Mouse (Mus musculus) ES-Bruce4 (cell line): ENCODE measurements around the gene Sema5a.

Source experiments
- CTCF ChIP-seq: IDR thresholded peaks from one replicate; pipeline ENCODE4 v1.8.1; 2011; ENCODE audit warnings: low read depth, low read length
- EP300 ChIP-seq: IDR thresholded peaks from 2 replicates; pipeline ENCODE4 v1.6.1; 2011; ENCODE audit warnings: low read depth, low read length; ENCODE audit not compliant: insufficient read depth
- POLR2A ChIP-seq: IDR thresholded peaks from one replicate; pipeline ENCODE4 v1.8.1; 2011; ENCODE audit warnings: low read length; ENCODE audit not compliant: insufficient read depth

DNA sequence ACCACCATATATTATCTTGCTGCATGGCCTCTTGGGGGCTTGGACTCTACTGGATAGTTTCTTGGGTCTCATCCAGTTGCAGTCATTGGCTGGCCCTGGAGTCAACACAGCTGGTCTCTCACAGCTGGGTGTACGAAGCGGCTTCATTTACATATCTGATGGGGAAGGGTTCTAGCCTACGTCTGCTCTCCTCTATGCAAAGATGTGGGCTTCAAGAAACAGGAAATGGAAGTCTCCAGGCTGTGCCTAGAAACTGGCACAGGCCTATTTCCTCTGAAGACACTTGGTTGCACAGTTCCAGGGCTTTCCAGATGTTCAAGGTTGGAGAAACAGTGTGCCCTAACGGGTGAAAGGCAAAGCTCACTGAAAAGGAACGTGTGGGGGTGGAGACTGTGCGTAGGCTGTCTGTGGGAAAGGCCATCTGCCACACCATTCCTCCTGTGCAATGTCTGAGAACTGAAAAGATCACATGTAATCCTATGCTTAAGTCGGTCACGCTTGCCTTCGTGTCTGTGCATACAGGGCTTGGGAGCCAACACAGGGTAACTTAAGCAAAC, 20.8 kb downstream of the Sema5a start:
- no peak for TF ChIP-seq CTCF
- TF ChIP-seq POLR2A = no peak
- no peak for TF ChIP-seq EP300
